Mouse (Mus musculus): ENCODE data around the gene Nrxn3.

The Nrxn3 gene

GRCm38 (mm10) chr12:89331474-89332263 lies 609.0 kb downstream of the Nrxn3 start:
- no peak for DNase-seq (ENCODE audit: low spot score)

GRCm38 (mm10) chr12:89333486-89333885 lies 610.8 kb downstream of the Nrxn3 start:
- no peak for DNase-seq (ENCODE audit: low spot score)

- no peak for DNase-seq (ENCODE audit: low spot score)
These were observed 642.2 kb downstream of the Nrxn3 start for GRCm38 (mm10) chr12:89364850-89365249.

DNA sequence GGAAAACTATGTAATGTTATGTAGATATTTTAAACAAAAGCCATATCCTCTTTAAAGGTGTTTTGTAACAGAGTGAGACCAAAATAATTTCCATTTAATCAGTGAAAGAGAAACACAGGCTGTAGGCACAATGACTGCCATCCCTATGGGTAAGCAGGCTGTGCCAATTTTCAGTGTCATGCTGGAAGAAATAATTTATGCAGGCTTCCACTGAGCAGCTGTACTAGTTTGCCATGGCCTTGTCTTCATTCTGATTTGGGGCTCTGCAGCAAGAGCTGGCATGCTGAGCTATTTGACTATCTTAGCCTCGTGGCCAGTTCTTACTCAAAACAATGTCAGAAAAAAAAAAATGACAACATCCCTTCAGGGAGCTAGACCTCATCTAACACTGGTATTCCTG lies 647.3 kb downstream of the Nrxn3 start:
- DNase-seq (ENCODE audit: low spot score) = no peak

DNA sequence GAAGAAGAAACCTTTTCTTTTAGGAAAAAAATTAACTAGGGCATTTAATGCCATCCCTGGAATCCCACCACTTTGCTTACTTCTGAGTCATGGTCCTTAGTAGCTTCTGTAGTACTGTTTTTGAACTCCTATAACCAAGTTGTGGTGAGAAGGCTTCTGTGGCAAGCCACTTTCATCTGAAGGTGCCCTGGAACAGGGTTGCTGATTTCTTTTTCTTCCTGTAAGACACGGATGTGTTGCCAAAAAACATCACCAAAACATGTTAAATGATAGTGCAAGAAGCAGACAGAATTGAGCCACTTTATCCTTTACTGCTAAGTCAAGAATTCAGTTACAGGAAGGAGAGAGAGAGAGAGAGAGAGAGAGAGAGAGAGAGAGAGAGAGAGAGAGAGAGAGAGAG lies 653.9 kb downstream of the Nrxn3 start:
- no peak for DNase-seq (ENCODE audit: low spot score)

- DNase-seq (ENCODE audit: low spot score) = no peak
These were observed 654.5 kb downstream of the Nrxn3 start for GRCm38 (mm10) chr12:89377051-89377643.

DNA sequence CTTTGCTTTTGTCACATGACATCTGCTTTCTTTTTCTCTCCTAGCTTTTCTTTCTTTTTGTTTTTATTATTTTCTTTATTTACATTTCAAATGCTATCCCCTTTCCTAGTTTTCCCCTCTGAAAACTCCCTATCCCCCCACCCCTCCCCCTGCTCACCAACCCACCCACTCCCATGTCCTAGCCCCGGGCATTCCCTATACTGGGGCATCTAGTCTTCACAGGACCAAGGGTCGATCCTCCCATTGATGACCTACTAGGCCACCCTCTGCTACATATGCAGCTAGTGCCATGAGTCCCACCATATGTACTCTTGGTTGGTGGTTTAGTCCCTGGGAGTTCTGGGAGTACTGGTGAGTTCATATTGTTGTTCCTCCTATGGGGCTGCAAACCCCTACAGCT lies 655.0 kb downstream of the Nrxn3 start:
- no peak for DNase-seq (ENCODE audit: low spot score)

- no peak for DNase-seq (ENCODE audit: low spot score)
These were observed 660.6 kb downstream of the Nrxn3 start for GRCm38 (mm10) chr12:89383254-89383653.

GRCm38 (mm10) chr12:89395121-89395792 lies 672.6 kb downstream of the Nrxn3 start:
- no peak for DNase-seq (ENCODE audit: low spot score)

- DNase-seq (ENCODE audit: low spot score) = no peak
These were observed 713.8 kb downstream of the Nrxn3 start for GRCm38 (mm10) chr12:89436519-89436918.

DNA sequence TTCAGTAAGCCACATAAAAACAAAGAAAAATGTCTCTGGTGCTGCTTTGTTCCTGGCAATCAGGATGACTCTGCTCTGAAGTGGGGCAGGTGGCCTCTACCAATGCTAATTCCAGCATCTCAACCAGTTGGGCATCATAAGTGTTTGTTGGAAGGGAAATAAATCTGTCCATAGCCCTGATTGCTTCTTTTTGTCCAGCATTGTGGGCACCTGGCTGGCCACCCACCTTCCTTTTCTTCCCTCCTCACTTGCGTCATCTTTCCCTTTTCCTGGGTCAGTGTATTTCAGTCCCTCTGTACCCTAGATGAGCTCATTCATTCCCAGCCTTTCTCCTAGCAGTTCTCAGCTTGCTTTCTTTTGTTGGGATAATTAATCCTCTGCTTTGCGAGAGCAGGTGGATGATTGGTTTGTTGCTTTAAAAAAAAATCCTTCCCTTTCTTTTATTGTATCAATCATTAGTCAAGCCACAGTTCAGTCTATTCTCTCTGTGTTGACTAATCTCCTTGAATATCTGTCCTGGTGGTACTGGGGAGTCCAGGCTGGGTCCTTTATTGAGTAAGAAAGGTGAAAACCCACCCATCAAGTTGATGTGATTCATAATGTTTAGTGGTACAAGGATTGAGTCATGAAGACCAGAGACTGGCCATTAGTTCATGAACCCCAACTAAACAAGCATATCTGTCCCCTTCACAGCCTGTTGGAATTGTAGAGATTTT lies 719.8 kb downstream of the Nrxn3 start:
- DNase-seq (ENCODE audit: low spot score) = no peak

- no peak for DNase-seq (ENCODE audit: low spot score)
These were observed 728.1 kb downstream of the Nrxn3 start for GRCm38 (mm10) chr12:89450667-89451298.

GRCm38 (mm10) chr12:89470226-89470625 lies 747.5 kb downstream of the Nrxn3 start:
- DNase-seq (ENCODE audit: low spot score) = no peak

DNA sequence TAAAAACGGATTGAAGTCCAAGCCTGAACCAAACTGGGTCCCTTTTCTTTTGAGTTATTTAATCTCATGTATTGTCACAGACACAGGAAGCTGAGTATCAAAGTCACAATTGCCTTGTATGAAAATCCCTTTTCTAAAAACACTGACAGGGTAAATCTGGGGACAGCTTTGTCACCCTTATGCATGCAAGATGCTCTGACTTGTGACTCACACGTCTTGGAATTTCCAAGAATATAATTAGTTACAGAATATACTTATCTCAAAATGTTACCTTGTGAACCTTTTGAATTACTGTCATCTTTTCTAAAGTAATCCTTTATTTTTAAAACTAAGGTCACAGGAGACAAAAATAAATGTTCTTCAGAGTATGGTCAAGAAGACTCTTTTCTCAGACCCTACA lies 748.6 kb downstream of the Nrxn3 start:
- DNase-seq (ENCODE audit: low spot score) = no peak

DNA sequence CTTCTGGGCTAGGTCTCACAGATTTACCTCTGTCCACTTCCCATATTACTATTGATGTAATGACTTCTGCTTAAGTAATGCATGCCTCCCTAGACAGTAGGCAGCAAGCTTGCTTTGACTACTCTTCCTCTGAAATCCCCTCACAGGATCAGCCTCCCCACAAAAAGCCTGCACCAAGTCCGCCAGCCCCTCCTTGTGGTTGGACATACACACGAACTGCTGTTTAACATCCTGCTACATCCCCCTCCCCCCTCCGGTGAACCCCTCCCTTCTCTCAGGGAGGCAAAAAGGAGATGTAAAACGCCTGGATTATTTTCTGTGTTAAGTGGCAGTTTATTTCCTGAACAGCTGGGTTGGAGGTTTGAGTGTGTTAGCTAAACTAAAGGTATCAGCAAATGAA lies 749.2 kb downstream of the Nrxn3 start:
- no peak for DNase-seq (ENCODE audit: low spot score)

GRCm38 (mm10) chr12:89479096-89479495 lies 756.4 kb downstream of the Nrxn3 start:
- peak; percentile 14 for DNase-seq (ENCODE audit: low spot score)

GRCm38 (mm10) chr12:89482223-89482622 lies 759.5 kb downstream of the Nrxn3 start:
- DNase-seq (ENCODE audit: low spot score) = no peak

DNA sequence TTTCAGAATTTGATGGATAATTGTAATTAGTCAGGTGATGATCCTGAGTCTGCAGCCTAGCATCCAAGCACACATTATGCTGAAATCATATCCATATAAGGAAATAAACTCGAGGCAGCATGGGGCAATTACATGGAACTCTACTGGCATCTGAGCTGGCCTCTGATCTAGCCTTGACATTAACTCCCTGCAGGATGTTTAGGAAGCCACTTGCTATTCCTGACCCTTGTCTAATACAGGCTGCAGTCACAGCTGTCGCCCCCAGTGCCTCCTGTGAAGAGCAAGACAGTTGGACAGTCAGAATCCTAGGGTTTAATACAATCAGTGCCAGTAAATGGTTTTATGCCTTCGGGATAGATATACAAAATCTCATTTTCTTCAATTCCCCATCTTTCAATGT lies 781.4 kb downstream of the Nrxn3 start:
- DNase-seq (ENCODE audit: low spot score) = no peak

GRCm38 (mm10) chr12:89505121-89505764 lies 782.6 kb downstream of the Nrxn3 start:
- DNase-seq (ENCODE audit: low spot score) = peak; percentile 5

GRCm38 (mm10) chr12:89508970-89509369 lies 786.3 kb downstream of the Nrxn3 start:
- DNase-seq (ENCODE audit: low spot score) = no peak

DNA sequence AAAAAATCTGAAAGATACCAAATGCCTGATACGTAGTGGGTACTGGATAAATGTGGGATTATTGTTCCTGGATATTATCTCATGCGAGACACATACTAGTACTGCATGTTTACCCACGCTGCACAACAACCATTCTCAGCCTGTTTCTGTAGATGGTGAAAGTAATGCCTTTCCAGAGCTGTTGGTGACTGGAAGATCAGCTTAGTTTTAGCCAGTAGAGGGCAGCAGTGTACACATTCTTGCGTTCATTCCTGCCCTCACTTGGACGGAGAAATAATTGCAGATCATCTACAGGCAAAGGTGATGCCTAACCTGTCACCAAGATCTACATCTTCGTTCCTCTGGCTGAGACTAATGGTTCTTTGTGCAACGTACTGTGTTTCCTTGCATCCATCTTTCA lies 791.1 kb downstream of the Nrxn3 start:
- no peak for DNase-seq (ENCODE audit: low spot score)

GRCm38 (mm10) chr12:89516046-89516445 lies 793.4 kb downstream of the Nrxn3 start:
- DNase-seq (ENCODE audit: low spot score) = no peak

Measured in MN1 (cell line).